Mouse (Mus musculus) neutrophil, adult 5-6 weeks (primary cell): Measurements from ENCODE around the gene Srl. TPM values are rescaled to one million over a fixed set of nuclear protein-coding genes. Genes with fewer than 3 reads are reported as not detected.
"Not testable (repeated sequence)": the region's sequence is repeated elsewhere in the genome, so short reads cannot be mapped to it uniquely, and the experiment has no call there.

Experiments
- ATAC-seq: fragments of 151-379, 151-347 bp; 2 replicates; pipeline ENCODE4 v1.8.0; 2017; ENCODE audit warnings: mild to moderate bottlenecking, moderate TSS enrichment; ENCODE audit not compliant: insufficient number of reproducible peaks, poor library complexity, low FRiP score, severe bottlenecking; ENCODE audit errors: extremely low read depth
- total RNA-seq: library from RNA; stranded (forward); fragments of 200-1000 nt; gene quantifications from 2 replicates; pipeline ENCODE4 v1.2.3, GENCODE M21; 2017

Gene Srl
- 0.35 and 1.8 TPM in 2 replicates for total RNA-seq

GRCm38 (mm10) chr16:4541501-4542198 lies at the start of gene Srl:
Gene Srl (minus strand): TSS chr16:4541816.
- peak; percentile 92 for ATAC-seq

GRCm38 (mm10) chr16:4590236-4590635 lies 48.6 kb upstream of the Srl start:
- ATAC-seq: no peak

- no peak for ATAC-seq
Measured at GRCm38 (mm10) chr16:4587516-4588210, 46.0 kb upstream of the Srl start.

GRCm38 (mm10) chr16:4586531-4587123 lies 45.0 kb upstream of the Srl start:
- peak; percentile 96 for ATAC-seq

- peak; percentile 3; the same call in 1 of the 2 replicates for ATAC-seq
Measured at GRCm38 (mm10) chr16:4585642-4586530, 44.3 kb upstream of the Srl start.

GRCm38 (mm10) chr16:4584438-4584837 lies 42.8 kb upstream of the Srl start:
- no peak for ATAC-seq

- ATAC-seq: no peak
Measured at GRCm38 (mm10) chr16:4583807-4584206, 42.2 kb upstream of the Srl start.

- ATAC-seq: not testable (repeated sequence)
Measured at GRCm38 (mm10) chr16:4581179-4581578, 39.6 kb upstream of the Srl start.

GRCm38 (mm10) chr16:4578630-4579029 lies 37.0 kb upstream of the Srl start:
- no peak for ATAC-seq

GRCm38 (mm10) chr16:4576873-4577272 lies 35.3 kb upstream of the Srl start:
- no peak for ATAC-seq

- ATAC-seq: no peak
Measured at GRCm38 (mm10) chr16:4576038-4576437, 34.4 kb upstream of the Srl start.

GRCm38 (mm10) chr16:4570737-4571136 lies 29.1 kb upstream of the Srl start:
- no peak for ATAC-seq

- ATAC-seq: peak; percentile 70
Measured at GRCm38 (mm10) chr16:4567912-4568311, 26.3 kb upstream of the Srl start.

GRCm38 (mm10) chr16:4560145-4560952 lies 18.7 kb upstream of the Srl start:
- no peak for ATAC-seq

- peak; percentile 47 for ATAC-seq
Measured at GRCm38 (mm10) chr16:4559715-4560144, 18.1 kb upstream of the Srl start, which contains the start of gene Tfap4. Gene Tfap4 (minus strand): TSS chr16:4559854.

GRCm38 (mm10) chr16:4558980-4559631 lies 17.5 kb upstream of the Srl start:
- no peak for ATAC-seq

- ATAC-seq: peak; percentile 91
Measured at GRCm38 (mm10) chr16:4558384-4558979, 16.9 kb upstream of the Srl start.
